Mouse (Mus musculus): ENCODE data around the gene Timd2. TPM values are rescaled to one million over a fixed set of nuclear protein-coding genes. Genes with fewer than 3 reads are reported as not detected.

The Timd2 gene
- polyA plus RNA-seq, 2 experiments, result 31.1 to 39.3 TPM

GRCm38 (mm10) chr11:46619929-46620328, 86.9 kb downstream of the Timd2 start:
- Histone ChIP-seq H3K4me3 (ENCODE audit: insufficient read depth in 1 of 2, low read depth in 2 of 2, low read length in 2 of 2) (no peak overlapping the region), H3K9ac (replicated peaks) (no peak overlapping the region), H3K9me3 (ENCODE audit: control insufficient read depth, low read length) (no peaks in the 10 kb centered on the region), H3K27ac (no peak overlapping the region), H3K36me3 (replicated peaks; ENCODE audit: control insufficient read depth, insufficient read depth, low read depth) (no peaks in the 10 kb centered on the region), H3K4me1 (replicated peaks; ENCODE audit: control insufficient read depth in 2 of 2, insufficient read depth in 2 of 2, low read length in 1 of 2) (no peaks in the 10 kb centered on the region), H3K27me3 (ENCODE audit: control insufficient read depth, insufficient read depth, low read length) (no peaks in the 10 kb centered on the region), H3K4me2 (ENCODE audit: low read depth) (no peak overlapping the region)
- TF ChIP-seq EP300 (IDR thresholded peaks at IDR 0.05; ENCODE audit: low read depth), result no peak
- TF ChIP-seq CTCF (IDR thresholded peaks at IDR 0.05; ENCODE audit: low read depth), result no peak
- 41% methylated on average over 1 of the region's 1 CpGs for WGBS (ENCODE audit: insufficient replicate concordance)
- no peak for DNase-seq (ENCODE audit: low read depth in 3 of 3, low spot score in 3 of 3)
- ATAC-seq (ENCODE audit: insufficient read depth), result no peak

Other genes with a start within 250 kb of the Timd2 start
- not detected in 2 replicates for gene Gm12169, start 182.8 kb downstream of the Timd2 start, polyA plus RNA-seq (2012; rRNA removed)
- gene Gm12169, start 182.8 kb downstream of the Timd2 start, polyA plus RNA-seq (2014; fragmentation: Nextera tagmentation; extraction: Ambion mirVana), result not detected in 2 replicates
- 0.02 TPM in 1 of 2 replicates, not detected in the other for gene BC053393, start 135.5 kb downstream of the Timd2 start, polyA plus RNA-seq (2012; rRNA removed)
- gene BC053393, start 135.5 kb downstream of the Timd2 start, polyA plus RNA-seq (2014; fragmentation: Nextera tagmentation; extraction: Ambion mirVana), result not detected in 2 replicates
- not detected in 2 replicates for gene Dppa1, start 77.8 kb downstream of the Timd2 start, polyA plus RNA-seq (2012; rRNA removed)
- not detected in 2 replicates for gene Dppa1, start 77.8 kb downstream of the Timd2 start, polyA plus RNA-seq (2014; fragmentation: Nextera tagmentation; extraction: Ambion mirVana)
- gene Havcr1, start 28.0 kb upstream of the Timd2 start, polyA plus RNA-seq (2012; rRNA removed), result not detected in 2 replicates
- gene Havcr1, start 28.0 kb upstream of the Timd2 start, polyA plus RNA-seq (2014; fragmentation: Nextera tagmentation; extraction: Ambion mirVana), result not detected in 2 replicates
- 3.6 and 4.3 TPM in 2 replicates for gene Timd4, start 103.7 kb upstream of the Timd2 start, polyA plus RNA-seq (2012; rRNA removed)
- 6.3 and 7.6 TPM in 2 replicates for gene Timd4, start 103.7 kb upstream of the Timd2 start, polyA plus RNA-seq (2014; fragmentation: Nextera tagmentation; extraction: Ambion mirVana)

All from liver, embryonic 14.5 days (tissue).